Mouse (Mus musculus) embryonic stem cell, embryonic (primary cell): ENCODE data around the gene Pheta2.

Source experiments
- CTCF ChIA-PET, 4 experiments: fragments of 300-600 bp in 2 of 4; fragments of 350-600 bp in 2 of 4; sonication (Branson Sonifier 250); formaldehyde crosslinking; loops; one replicate each; lab custom pipeline; 2022; ENCODE audit warnings: inconsistent platforms in 2 of 4; lab: Charles Lee
- POLR2A ChIA-PET, 4 experiments: fragments of 300-600 bp in 2 of 4; fragments of 350-600 bp in 2 of 4; sonication (Branson Sonifier 250); formaldehyde crosslinking; loops; one replicate each; lab custom pipeline; 2022; ENCODE audit warnings: antibody characterized with exemption in 4 of 4, inconsistent platforms in 1 of 4; lab: Charles Lee

Pheta2 gene

DNA sequence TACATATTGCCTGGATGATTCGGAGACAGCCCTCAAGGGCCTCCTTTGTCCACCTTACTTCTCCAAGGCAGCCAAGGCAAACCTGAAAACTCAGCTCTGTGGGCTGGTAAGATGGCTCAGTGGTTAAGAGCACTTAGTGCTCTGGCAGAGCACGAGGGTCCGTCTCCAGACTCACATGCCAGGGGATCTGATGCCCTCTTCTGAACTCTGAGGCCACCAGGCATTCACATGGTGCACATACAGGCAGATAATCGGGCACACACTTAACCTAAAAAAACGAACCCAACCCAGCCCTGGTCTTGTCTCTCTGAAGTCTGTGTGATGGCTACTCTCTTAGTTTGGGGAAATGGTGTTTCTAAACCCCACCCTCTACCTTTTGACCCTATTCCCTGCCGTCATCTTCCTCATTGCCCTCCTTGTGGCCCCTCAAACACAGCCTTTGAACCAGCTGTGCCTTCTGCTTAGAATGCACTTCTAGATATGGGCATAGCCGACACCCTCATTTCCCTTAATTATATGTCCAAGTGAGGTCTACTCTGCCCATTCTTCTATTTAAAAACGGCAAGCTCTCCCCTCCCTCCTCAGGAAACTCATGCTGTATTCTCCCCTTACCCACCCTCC is 1.0 kb downstream of the Pheta2 start:
- POLR2A ChIA-PET, result interaction anchor here in 3 of 4 experiments (0.6 to 3.5 kb wide), 23 partner anchors 9 to 951 kb away, joined by 3 to 43 read pairs (median 6); partner anchors contain the start of genes Ndufa6 (in 3 of the 3) and Poldip3 (in 2 of the 3)
- CTCF ChIA-PET, result interaction anchor here in 2 of 4 experiments (0.9 to 2.9 kb wide), 3 partner anchors 14 to 69 kb away, joined by 5 to 16 read pairs (median 5); partner anchors contain the start of gene Ndufa6 (in 2 of the 2)

DNA sequence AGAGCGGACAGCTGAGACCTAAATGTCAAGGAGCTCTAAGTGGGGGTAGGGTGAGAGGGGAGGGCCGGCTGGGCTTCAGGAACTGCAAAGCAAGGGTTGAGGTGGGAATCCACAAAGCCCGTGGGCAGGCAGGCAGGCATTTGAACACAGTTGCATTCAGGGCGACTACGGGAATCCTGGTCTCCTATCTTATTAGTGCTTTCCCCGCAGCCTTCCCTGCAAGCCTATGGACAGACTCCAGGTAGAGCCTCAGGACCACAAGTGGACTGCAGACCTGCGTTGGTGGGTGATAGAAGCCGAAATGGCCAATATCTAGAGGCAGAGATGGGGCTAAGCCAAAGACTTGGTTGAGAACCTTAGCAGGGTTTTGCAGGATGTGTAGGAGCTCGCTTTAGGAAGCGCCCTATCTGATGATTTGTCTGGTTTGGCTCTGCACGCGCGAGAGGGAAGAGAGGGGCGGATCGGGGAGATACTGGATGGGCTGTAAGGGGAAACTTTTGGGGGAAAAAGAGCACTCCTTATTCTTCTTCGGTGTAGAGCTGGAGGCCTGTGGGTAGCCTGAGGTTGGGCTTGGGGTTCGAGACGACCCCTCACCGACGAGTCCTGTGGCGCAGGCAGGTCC is 1.8 kb downstream of the Pheta2 start:
- ChIA-PET POLR2A (interaction anchor here in 3 of 4 experiments (0.9 to 3.5 kb wide), 7 partner anchors 11 to 699 kb away, joined by 3 to 43 read pairs (median 7); partner anchors contain the start of gene Ndufa6 (in 3 of the 3)), CTCF (interaction anchor here in 2 of 4 experiments (0.7 to 2.9 kb wide), 3 partner anchors 14 to 1004 kb away, joined by 3 to 16 read pairs (median 5); partner anchors contain the start of gene Ndufa6 (in 1 of the 2))

DNA sequence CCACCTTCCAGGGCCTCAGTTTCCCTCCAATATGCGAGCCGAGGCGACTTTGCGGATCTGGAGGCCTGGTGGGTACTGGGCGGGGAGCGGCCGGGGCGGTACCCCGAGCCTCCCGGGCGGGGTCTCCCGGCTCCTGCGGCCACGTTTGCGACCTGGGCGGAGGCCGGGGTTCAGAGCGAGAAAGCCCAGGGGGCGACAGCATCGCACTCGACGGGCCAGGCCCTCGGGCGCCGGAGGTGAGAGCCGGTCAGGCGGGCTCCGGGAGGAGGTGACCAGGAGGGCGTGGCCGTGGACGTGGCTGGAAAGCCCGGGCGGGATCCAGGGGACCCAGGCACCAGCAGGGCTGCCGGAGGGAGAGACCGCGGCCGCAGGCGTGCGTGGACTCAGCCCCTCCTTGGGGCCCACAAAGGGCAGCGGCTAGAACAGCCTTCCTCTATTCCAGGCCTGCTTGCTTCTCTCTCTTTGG is 2.3 kb downstream of the Pheta2 start:
- ChIA-PET CTCF (interaction anchor here in 1 of 4 experiments (0.7 kb wide), 1 partner anchor 1003 kb away, joined by 3 read pairs; no protein-coding TSS in a partner anchor), POLR2A (interaction anchor here in 2 of 4 experiments (1.7 to 3.5 kb wide), 3 partner anchors 13 to 20 kb away, joined by 7 to 24 read pairs (median 19); partner anchors contain the start of gene Ndufa6 (in 1 of the 2))

DNA sequence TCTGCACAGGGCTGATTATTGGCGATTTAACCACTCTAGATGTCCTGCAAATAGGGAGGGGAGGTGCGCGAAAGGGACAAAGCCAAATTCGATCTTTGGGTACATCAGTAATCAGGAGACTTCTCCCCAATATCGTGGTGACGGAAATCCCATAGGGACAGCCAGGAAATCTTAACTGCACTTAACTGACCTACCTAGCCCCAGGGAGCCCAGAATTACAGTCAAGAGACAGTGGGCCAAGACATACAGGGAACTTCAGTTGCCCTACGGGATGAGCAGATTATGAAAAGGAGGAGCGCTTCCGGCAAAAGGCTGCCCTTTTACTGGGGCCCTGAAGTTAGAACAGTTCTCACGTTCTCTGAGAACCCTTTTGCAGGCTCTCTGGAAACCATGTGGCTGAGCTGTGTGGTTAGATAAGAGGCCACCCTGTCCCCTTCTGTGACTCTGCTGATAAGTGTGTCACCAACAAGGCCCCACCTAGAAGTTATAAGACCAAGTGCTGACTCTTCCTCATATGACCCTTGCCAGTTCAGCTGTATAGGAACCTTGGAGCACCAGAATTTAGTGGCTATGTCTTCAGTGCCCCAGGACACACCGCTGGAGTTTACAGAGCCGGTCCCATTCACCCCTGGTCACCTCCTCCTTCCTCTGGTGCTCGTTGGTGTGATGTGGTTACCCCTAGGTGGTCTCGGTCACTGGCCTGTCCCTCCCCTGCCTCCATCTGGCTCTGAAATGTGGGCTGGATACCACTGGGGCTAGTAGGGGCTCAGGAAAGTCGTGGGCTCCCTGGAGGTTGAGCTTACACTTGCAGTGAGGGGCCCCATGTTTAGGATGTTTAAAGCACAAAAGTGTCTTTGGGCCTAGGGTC is 3.2 kb downstream of the Pheta2 start:
- ChIA-PET CTCF (no interaction called here), POLR2A (interaction anchor here in 2 of 4 experiments (1.1 to 5.0 kb wide), 2 partner anchors 12 to 43 kb away, joined by 3 to 34 read pairs; partner anchors contain the start of genes Ndufa6 (in 1 of the 2) and Wbp2nl (in 1 of the 2))

DNA sequence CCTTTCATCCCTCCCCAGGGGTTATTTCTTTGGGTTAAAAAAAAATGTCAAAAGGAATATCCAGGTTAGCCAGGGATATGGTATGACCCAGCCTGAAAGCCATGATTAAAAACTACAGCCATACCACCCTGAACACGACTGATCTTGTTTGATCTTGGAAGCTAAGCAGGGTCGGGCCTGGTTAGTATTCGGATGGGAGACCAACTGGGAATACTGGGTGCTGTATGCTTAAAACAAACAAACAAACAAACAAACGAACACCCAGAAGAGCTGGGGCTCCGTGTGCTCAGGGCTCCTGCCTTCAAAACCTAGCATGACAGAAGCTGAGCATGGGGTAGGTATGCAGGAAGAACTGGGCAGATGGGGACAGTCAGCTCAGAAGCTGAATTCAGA is 3.8 kb downstream of the Pheta2 start:
- CTCF ChIA-PET, result interaction anchor here in 1 of 4 experiments (0.5 kb wide), 1 partner anchor 744 kb away, joined by 19 read pairs; no protein-coding TSS in a partner anchor

DNA sequence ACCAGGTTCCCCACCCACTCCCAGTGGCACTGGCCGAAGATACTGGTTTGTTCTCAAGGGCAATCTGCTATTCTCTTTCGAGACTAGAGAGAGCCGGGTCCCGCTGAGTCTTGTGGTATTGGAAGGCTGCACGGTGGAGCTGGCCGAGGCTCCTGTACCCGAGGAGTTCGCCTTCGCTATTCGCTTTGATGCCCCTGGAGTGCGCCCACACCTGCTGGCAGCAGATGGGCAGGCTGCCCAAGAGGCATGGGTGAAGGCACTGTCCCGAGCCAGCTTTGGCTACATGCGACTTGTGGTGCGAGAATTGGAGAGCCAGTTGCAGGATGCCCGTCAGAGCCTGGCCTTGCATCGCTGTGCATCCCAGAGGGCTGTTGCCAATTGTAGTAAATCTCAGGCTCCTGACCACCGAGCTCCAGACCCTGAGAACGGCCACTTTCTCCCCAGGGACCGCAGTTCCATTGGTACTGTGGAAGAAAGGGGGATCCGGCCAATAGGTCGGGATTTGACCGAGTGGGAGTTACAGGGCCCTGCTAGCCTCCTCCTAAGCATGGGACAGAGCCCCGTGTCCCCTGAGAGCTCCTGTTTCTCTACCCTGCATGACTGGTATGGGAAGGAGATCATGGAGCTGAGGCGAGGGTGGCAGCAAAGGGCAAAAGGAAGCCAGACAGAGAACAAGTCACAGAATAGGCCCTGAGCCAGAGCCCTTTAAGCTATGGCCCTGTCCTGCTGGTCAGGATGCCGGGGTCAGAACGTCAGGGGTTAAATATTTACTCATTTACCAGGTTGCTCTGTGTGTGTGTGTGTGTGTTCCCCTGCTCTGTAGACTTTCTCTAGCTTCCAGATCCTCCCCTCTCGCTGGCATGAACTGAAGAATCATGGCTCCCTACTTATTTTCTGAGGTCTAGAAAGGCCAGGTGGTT is 4.9 kb downstream of the Pheta2 start:
- CTCF ChIA-PET, result interaction anchor here in 1 of 4 experiments (0.5 kb wide), 1 partner anchor 743 kb away, joined by 19 read pairs; no protein-coding TSS in a partner anchor
- POLR2A ChIA-PET, result interaction anchor here in 3 of 4 experiments (0.7 to 5.1 kb wide), 9 partner anchors 10 to 278 kb away, joined by 3 to 34 read pairs (median 3); partner anchors contain the start of genes Ndufa6 (in 3 of the 3) and Wbp2nl (in 1 of the 3)

More for the DNA sequence above, 3.8 kb downstream of the Pheta2 start:
- POLR2A ChIA-PET, result interaction anchor here in 3 of 4 experiments (0.6 to 5.1 kb wide), 5 partner anchors 11 to 372 kb away, joined by 3 to 34 read pairs (median 3); partner anchors contain the start of genes Ndufa6 (in 3 of the 3) and Wbp2nl (in 1 of the 3)

DNA sequence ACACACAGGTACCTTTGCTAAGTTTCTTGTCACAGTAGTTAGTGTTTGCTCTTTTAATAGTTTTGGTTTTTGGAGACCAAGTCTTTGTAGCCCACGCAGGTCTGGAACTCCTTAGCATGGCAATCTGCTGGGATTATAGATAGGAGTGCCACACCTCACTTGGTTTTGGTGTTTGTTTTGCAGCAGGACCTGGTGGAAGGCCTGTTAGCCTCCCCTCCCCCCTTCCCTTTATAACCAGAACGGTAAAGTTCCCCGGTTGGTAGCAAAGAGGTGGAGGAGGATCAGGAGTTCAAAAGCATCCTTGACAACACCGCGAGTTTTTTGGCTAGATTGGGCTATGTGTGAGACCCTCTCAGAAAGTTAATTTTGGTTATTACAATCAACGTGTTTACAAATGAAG is 6.2 kb downstream of the Pheta2 start:
- POLR2A ChIA-PET, result interaction anchor here in 3 of 4 experiments (0.6 to 5.1 kb wide), 12 partner anchors 9 to 98 kb away, joined by 3 to 34 read pairs (median 10); partner anchors contain the start of genes Ndufa6 (in 2 of the 3), Sept3 (in 1 of the 3) and Wbp2nl (in 1 of the 3)
- CTCF ChIA-PET, result interaction anchor here in 1 of 4 experiments (2.0 to 2.3 kb wide), 2 partner anchors 10 to 741 kb away, joined by 5 to 16 read pairs; partner anchors contain the start of gene Ndufa6

DNA sequence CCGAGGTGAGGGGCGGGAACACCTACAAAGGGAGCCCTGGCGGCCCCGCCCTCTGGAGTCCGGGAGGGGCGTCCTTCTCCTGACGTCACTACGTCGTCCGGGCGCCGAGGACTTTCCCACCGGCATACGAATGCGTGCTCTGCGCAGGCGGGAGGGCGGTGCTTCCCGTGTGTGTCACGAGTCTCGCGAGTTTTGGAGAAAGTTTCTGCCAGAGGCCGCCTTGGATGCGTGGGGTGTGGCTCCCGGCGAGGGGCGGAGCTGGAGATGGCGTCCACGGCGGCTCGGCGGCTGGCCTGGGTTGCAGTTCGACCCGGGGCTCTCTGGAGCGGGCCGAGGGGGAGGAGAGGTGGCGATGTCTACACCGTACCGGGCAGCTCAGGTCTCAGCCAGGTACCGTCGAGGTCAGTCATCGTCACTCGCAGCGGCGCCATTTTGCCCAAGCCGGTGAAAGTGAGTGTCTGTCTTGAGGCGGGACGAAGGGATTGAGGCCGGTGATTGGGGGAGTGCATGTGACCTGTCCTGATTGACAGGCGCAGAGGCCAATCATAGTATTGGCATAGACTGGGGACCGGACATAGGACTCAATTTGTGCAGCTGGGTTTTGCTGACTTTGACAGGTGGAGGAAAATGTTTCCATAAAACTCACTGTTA is 7.2 kb downstream of the Pheta2 start:
- ChIA-PET CTCF (interaction anchor here in 3 of 4 experiments (0.5 to 2.3 kb wide), 7 partner anchors 9 to 740 kb away, joined by 3 to 16 read pairs (median 4); partner anchors contain the start of gene Ndufa6 (in 1 of the 3)), POLR2A (interaction anchor here (0.5 to 6.4 kb wide), 35 partner anchors 8 to 906 kb away, joined by 3 to 34 read pairs (median 5); partner anchors contain the start of genes Ndufa6 (in 3 of the 4), Srebf2 (in 3 of the 4), Poldip3 (in 2 of the 4) and Wbp2nl (in 2 of the 4))

DNA sequence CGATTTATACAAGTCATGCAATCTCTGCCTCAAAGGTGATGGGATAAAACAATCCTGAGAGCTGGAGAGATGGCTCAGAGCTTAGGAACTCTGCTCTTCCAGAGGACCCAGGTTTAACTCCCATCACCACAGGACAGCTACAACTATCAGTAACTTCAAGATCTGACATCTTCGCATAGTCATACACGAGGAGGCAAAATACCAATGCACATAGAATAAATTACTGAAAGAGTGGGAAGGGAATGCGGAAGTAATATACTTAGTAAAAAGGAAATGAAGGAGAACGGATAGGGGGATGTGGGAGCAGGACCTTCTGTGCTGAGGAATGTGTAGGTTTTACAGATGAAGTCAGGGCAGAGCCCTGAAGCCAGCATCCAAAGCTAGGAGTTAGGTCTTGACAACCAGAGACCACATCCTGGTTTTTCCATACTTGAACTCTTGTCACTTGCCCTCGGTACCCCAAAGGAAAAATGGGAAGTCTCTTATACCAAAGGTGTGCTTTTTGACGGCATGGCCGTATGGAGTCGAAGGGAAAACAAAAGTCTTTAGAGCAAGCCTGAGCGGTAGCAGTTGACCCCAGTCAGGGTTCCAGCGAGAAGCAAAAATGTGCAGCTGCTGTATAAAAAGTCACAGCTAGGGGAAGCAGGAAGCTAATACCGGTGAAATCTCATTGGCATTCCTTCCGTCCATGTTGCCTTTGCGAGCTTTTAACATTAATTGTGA is 8.0 kb downstream of the Pheta2 start:
- CTCF ChIA-PET, result interaction anchor here in 2 of 4 experiments (0.7 to 2.3 kb wide), 6 partner anchors 8 to 739 kb away, joined by 3 to 16 read pairs (median 4); partner anchors contain the start of gene Ndufa6 (in 1 of the 2)
- POLR2A ChIA-PET, result interaction anchor here in 3 of 4 experiments (0.6 to 6.4 kb wide), 34 partner anchors 7 to 803 kb away, joined by 3 to 34 read pairs (median 5); partner anchors contain the start of genes Ndufa6 (in 3 of the 3), Srebf2 (in 3 of the 3), Naga (in 2 of the 3) and Pheta2 (in 2 of the 3)

DNA sequence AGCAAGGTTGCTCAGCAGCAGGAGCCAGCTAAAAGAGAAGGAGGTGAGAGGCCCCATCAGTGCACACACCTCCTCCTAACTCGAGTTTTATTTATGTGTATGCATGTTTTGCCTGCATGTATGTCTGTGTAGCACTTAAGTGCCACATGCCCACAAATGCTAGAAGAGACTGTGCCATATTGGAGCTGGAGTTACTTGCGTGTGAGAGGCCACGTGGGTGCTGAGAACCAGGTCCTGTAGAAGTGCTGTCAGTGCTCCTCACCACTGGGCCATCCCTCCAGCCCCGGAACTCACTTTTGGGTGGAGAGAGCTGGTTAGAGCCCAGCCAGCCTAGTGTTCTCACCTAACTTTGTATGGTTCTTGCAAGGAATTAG is 8.5 kb downstream of the Pheta2 start:
- ChIA-PET POLR2A (interaction anchor here in 3 of 4 experiments (0.6 to 6.4 kb wide), 20 partner anchors 7 to 802 kb away, joined by 3 to 34 read pairs (median 6); partner anchors contain the start of genes Naga (in 2 of the 3), Ndufa6 (in 2 of the 3), Pheta2 (in 2 of the 3) and Smdt1 (in 2 of the 3)), CTCF (interaction anchor here in 1 of 4 experiments (0.7 to 1.3 kb wide), 2 partner anchors 54 to 76 kb away, joined by 4 read pairs; no protein-coding TSS in a partner anchor)

DNA sequence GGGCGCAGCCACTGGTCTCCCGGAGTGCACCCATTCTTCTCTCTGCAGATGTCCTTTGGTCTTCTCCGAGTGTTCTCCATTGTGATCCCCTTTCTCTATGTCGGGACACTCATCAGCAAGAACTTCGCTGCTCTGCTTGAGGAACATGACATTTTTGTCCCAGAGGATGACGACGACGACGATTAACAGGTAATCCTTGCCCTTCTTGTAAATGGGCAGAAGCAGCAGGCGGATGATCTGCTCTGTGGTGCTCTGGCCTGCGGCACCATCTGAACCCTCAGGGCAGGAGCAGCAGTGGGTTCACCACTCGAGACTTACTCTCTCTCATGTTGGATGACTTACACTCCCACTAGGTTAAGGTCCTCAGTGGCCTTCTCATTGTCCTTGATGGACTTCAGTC is 9.1 kb downstream of the Pheta2 start:
- ChIA-PET POLR2A (interaction anchor here in 3 of 4 experiments (0.5 to 6.4 kb wide), 10 partner anchors 7 to 696 kb away, joined by 3 to 34 read pairs (median 6); partner anchors contain the start of genes Naga (in 2 of the 3), Pheta2 (in 2 of the 3), Smdt1 (in 2 of the 3) and Ndufa6 (in 1 of the 3)), CTCF (interaction anchor here in 1 of 4 experiments (0.6 kb wide), 1 partner anchor 74 kb away, joined by 3 read pairs; no protein-coding TSS in a partner anchor)

DNA sequence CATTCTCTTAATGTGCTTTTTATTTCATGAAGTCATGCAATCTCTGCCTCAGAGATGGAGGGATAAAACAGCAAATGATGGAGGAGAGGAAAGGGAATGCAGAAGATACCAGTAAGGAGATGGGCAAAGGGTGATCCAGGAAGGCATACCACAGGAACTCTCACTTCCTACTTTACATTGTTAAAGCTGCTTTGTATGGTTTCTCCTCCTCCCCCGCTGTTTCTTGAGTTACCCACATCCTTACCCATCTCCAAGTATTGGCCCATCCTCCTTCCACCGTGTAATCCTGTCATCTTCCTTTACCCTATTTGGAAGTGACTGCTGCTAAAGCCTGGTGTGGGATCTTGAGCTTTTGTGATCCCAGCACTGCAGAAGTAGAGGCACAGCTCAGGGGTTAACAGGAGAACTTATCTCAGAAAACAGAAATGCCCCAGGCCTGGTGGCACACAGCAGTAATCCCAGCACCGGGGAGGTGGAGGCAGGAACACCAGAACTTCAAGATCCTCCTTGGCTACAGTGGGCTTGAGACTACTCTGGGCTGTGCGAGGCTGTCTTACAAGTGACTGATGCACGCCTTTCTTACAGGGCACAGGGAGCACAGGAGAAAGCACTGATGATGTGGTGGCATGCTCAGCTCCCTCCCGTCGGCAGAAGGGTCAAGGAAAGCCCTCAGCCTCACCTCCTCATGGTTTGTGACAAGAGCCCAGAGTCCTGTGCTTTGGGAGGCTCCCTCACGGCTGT is 9.7 kb downstream of the Pheta2 start:
- CTCF ChIA-PET, result interaction anchor here in 1 of 4 experiments (0.6 kb wide), 1 partner anchor 75 kb away, joined by 3 read pairs; no protein-coding TSS in a partner anchor
- POLR2A ChIA-PET, result interaction anchor here in 2 of 4 experiments (0.5 to 6.4 kb wide), 4 partner anchors 9 to 10 kb away, joined by 3 to 34 read pairs (median 8); partner anchors contain the start of genes Naga (in 2 of the 2), Pheta2 (in 2 of the 2) and Smdt1 (in 2 of the 2)

DNA sequence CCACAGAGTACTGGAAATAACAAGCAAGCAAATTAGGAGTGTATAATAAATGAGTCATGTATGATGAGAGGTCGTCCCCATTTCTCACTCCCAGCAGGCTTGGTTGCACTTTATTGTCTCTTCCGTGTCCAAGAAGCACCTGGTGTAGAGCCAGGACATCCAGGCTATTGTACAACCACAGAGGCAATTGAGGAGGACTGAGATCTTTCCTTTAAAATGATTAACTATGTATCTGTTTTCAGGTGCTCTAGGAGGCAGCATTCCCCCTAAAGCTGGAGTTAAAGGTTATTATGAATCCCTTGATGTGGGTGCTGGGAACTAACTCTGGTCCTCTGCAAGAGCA is 10.2 kb downstream of the Pheta2 start:
- ChIA-PET CTCF (no interaction called here), POLR2A (interaction anchor here in 3 of 4 experiments (0.6 to 6.4 kb wide), 5 partner anchors 10 to 480 kb away, joined by 3 to 34 read pairs (median 9); partner anchors contain the start of genes Naga (in 3 of the 3), Pheta2 (in 3 of the 3) and Smdt1 (in 3 of the 3))
